ENCODE assay signal across 11 mouse cellular contexts in the genomic region with DNA sequence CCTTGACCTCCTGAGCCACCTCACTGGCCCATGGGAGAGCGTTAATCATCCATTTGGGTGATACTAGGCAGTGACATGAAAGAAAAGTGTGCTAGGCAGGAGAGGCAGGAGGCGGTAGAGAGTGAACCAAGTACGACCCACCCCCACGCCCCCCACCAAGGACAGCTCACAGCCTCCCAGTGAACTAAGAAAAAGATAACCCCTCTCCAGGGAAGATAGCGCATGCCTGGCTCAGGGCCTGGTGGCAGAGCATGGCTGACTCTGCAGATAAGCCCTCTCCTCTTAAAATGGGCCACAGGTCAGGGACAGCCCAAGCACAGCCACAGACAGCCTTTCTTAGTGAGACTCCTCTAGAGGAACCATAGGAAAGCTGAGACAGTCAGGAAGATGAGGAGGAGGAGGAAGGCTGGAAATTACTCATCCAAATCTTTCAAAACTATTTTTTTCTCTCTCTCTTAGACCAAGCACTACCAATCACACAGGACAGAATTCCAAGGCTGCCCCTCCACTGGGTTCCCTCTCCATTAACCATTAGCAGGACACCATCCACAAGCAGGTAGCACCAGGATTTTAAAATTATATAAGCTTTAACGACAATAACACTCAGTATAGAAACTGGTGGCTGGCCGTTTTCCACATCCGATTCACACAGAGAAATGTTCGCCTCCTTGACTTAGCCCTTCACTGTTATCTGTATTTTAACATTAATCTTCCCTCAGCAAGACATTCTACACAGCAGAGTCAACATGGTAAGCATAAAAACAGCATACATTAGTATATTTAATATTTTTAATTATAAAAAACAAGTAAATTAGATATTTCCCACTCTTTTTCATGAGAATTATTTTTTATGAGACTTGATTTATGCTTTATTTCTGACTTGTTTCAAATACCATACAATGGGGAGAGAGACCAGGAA. TPM values are rescaled to one million over a fixed set of nuclear protein-coding genes. Genes with fewer than 3 reads are reported as not detected.
DNase-seq lines count a peak whose midpoint lies in the region; ATAC-seq lines count a peak whose summit lies in the region.
"Had no signal": no experiment of that assay in that cellular context is flagged by ENCODE, and none has a peak within 500 bp of the region (broad histone marks: within the 10 kb centered on the region; RNA-seq: fewer than 3 reads in every experiment).

No protein-coding gene starts in this region.

- no peak overlapping the region for H3K4me3 ChIP-seq in kidney, embryonic 14.5 days (ENCODE audit: low read length)
- no peak overlapping the region for H3K4me3 ChIP-seq in heart, embryonic 13.5 days
- H3K4me3 ChIP-seq in liver, embryonic 16.5 days (ENCODE audit: low read depth, low read length): no peak overlapping the region

- ATAC-seq in kidney, embryonic 14.5 days (ENCODE audit: low FRiP score, low TSS enrichment): peak; percentile 44
- peak; percentile 45 for ATAC-seq in erythroblast, adult 5-6 weeks (replicated peaks; ENCODE audit: low FRiP score, poor library complexity, severe bottlenecking)
- peak; percentile 55; the same call in 1 of the 2 replicates for ATAC-seq in heart, embryonic 13.5 days (ENCODE audit: extremely low read depth, insufficient number of reproducible peaks, low FRiP score, low TSS enrichment)
- ATAC-seq in liver, embryonic 16.5 days (ENCODE audit: low read depth): peak; percentile 70
- ATAC-seq: lung, postnatal 0 days had no signal

- H3K9me3 ChIP-seq in kidney, embryonic 14.5 days (ENCODE audit: control insufficient read depth, low read length): no peaks in the 10 kb centered on the region
- no peaks in the 10 kb centered on the region for H3K9me3 ChIP-seq in heart, embryonic 13.5 days
- H3K9me3 ChIP-seq in liver, embryonic 16.5 days (replicated peaks; ENCODE audit: control insufficient read depth, low read length): no peaks in the 10 kb centered on the region

- no peak overlapping the region for H3K27ac ChIP-seq in kidney, embryonic 14.5 days (ENCODE audit: low read depth, low read length)
- H3K27ac ChIP-seq in heart, embryonic 13.5 days (replicated peaks): peak overlapping the region; percentile 63
- H3K27ac ChIP-seq in liver, embryonic 16.5 days (ENCODE audit: low read length): peak overlapping the region; percentile 67

- H3K36me3 ChIP-seq in kidney, embryonic 14.5 days (ENCODE audit: control insufficient read depth, insufficient read depth, low read length): no peaks in the 10 kb centered on the region
- no peaks in the 10 kb centered on the region for H3K36me3 ChIP-seq in heart, embryonic 13.5 days
- H3K36me3 ChIP-seq in liver, embryonic 16.5 days (ENCODE audit: control insufficient read depth, insufficient read depth): no peaks in the 10 kb centered on the region

- H3K4me2 ChIP-seq in kidney, embryonic 14.5 days (replicated peaks; ENCODE audit: low read depth, low read length): no peak overlapping the region
- peak overlapping the region; percentile 36; the same call in 1 of the 2 replicates for H3K4me2 ChIP-seq in heart, embryonic 13.5 days
- 0 out of 2 replicates have a peak overlapping the region, but pooled peaks have one; percentile 36 for H3K4me2 ChIP-seq in liver, embryonic 16.5 days (ENCODE audit: low read depth, low read length)

- H3K9ac ChIP-seq in kidney, embryonic 14.5 days (ENCODE audit: low read depth, low read length): no peak overlapping the region
- no peak overlapping the region for H3K9ac ChIP-seq in heart, embryonic 13.5 days
- peak overlapping the region; percentile 2 for H3K9ac ChIP-seq in liver, embryonic 16.5 days (ENCODE audit: low read depth, low read length)

- H3K27me3 ChIP-seq in kidney, embryonic 14.5 days (ENCODE audit: control insufficient read depth, insufficient read depth, low read length): 0 out of 2 replicates have a peak, but pooled peaks cover under 1% of the 10 kb centered on the region
- H3K27me3 ChIP-seq in heart, embryonic 13.5 days (replicated peaks): peaks cover 23% of the 10 kb centered on the region
- H3K27me3 ChIP-seq in liver, embryonic 16.5 days (ENCODE audit: control insufficient read depth, insufficient read depth, low read depth, low read length): no peaks in the 10 kb centered on the region

- WGBS in kidney, embryonic 14.5 days: 55% methylated on average over 9 of the region's 9 CpGs
- WGBS in heart, embryonic 13.5 days: 31% methylated on average over 9 of the region's 9 CpGs
- 19% methylated on average over 9 of the region's 9 CpGs for WGBS in liver, embryonic 16.5 days (ENCODE audit: insufficient replicate concordance)

- no peak for DNase-seq in kidney, adult 11 months
- no peak for DNase-seq in layer of hippocampus, adult 11-12 months (ENCODE audit: low spot score)
- no peak for DNase-seq in thymus, postnatal 14 days
- no peak for DNase-seq in layer of hippocampus, adult 9-10 months (ENCODE audit: low spot score)
- DNase-seq: gastrocnemius, postnatal 36 days; right cerebral cortex, postnatal 4 days had no signal

- no peaks in the 10 kb centered on the region for H3K4me1 ChIP-seq in kidney, embryonic 14.5 days (ENCODE audit: control insufficient read depth, insufficient read depth, low read length)
- peaks cover 27% of the 10 kb centered on the region for H3K4me1 ChIP-seq in heart, embryonic 13.5 days
- peaks cover 63% of the 10 kb centered on the region for H3K4me1 ChIP-seq in liver, embryonic 16.5 days (ENCODE audit: control insufficient read depth, low read depth, low read length)

RNA-seq across cellular contexts. Expression of gene Paqr9, which starts 8.3 kb away (rescaled TPM):
- 0.46 and 0.54 TPM in 2 replicates for polyA plus RNA-seq in kidney, embryonic 14.5 days (2014; fragmentation: Nextera tagmentation; extraction: Ambion mirVana)
- 89.2 and 103 TPM in 2 replicates for total RNA-seq in erythroblast, adult 5-6 weeks (2015; ENCODE audit: low replicate concordance)
- 114 and 145 TPM in 2 replicates for total RNA-seq in erythroblast, adult 5-6 weeks (2017; ENCODE audit: low replicate concordance)
- 0.39 and 0.68 TPM in 2 replicates for polyA plus RNA-seq in heart, embryonic 13.5 days (2015; fragmentation: Nextera tagmentation; extraction: Ambion mirVana)
- polyA plus RNA-seq in liver, embryonic 16.5 days (2015; fragmentation: Nextera tagmentation; extraction: Ambion mirVana): 5.8 and 6.7 TPM in 2 replicates

RNA-seq across cellular contexts. Expression of gene U2surp, which starts 39.3 kb away (rescaled TPM):
- 163 and 164 TPM in 2 replicates for polyA plus RNA-seq in kidney, embryonic 14.5 days (2014; fragmentation: Nextera tagmentation; extraction: Ambion mirVana)
- 46.0 and 63.0 TPM in 2 replicates for total RNA-seq in erythroblast, adult 5-6 weeks (2015; ENCODE audit: low replicate concordance)
- 50.9 and 52.0 TPM in 2 replicates for total RNA-seq in erythroblast, adult 5-6 weeks (2017; ENCODE audit: low replicate concordance)
- 79.6 and 84.9 TPM in 2 replicates for polyA plus RNA-seq in heart, embryonic 13.5 days (2015; fragmentation: Nextera tagmentation; extraction: Ambion mirVana)
- polyA plus RNA-seq in liver, embryonic 16.5 days (2015; fragmentation: Nextera tagmentation; extraction: Ambion mirVana): 48.7 and 50.4 TPM in 2 replicates
